Mouse (Mus musculus) MEL (cell line): ENCODE data around the gene Cntnap2. TPM values are rescaled to one million over a fixed set of nuclear protein-coding genes. Genes with fewer than 3 reads are reported as not detected.
"Not testable (repeated sequence)": the region's sequence is repeated elsewhere in the genome, so short reads cannot be mapped to it uniquely, and the experiment has no call there.

Experiments
- DNase-seq: peaks from one replicate; pipeline ENCODE4 v3.0.0; 2011; ENCODE audit warnings: low read depth, low spot score
- H3K27ac ChIP-seq: 2 replicates; pipeline ENCODE4 v1.5.1; 2012; ENCODE audit warnings: low read depth, mild to moderate bottlenecking, control low read depth, low read length, moderate library complexity; ENCODE audit not compliant: control insufficient read depth
- H3K27me3 ChIP-seq, 2 experiments: fragments of 150-350 bp in 1 of 2; sonication (generic) in 1 of 2; 2 replicates each; pipeline ENCODE4 v1.6.1; 2012; ENCODE audit warnings: low read length in 2 of 2, mild to moderate bottlenecking in 2 of 2, improper control_type of control experiment in 1 of 2, moderate library complexity in 1 of 2; ENCODE audit not compliant: insufficient read depth in 2 of 2, control insufficient read depth in 1 of 2
- H3K36me3 ChIP-seq, 2 experiments: 2 replicates each; pipeline ENCODE4 v1.6.1; 2012 to 2014; ENCODE audit warnings: low read length in 2 of 2, improper control_type of control experiment in 1 of 2, inconsistent platforms in 1 of 2, mild to moderate bottlenecking in 1 of 2; ENCODE audit not compliant: insufficient read depth in 2 of 2, control insufficient read depth in 1 of 2
- H3K4me1 ChIP-seq, 2 experiments: fragments of 150-350 bp in 1 of 2; sonication (generic) in 1 of 2; 2 replicates each; pipeline ENCODE4 v1.6.1; 2012; ENCODE audit warnings: low read length in 2 of 2, improper control_type of control experiment in 1 of 2, mild to moderate bottlenecking in 1 of 2; ENCODE audit not compliant: insufficient read depth in 2 of 2, control insufficient read depth in 1 of 2
- H3K4me3 ChIP-seq, 2 experiments: fragments of 150-350 bp in 1 of 2; sonication (generic) in 1 of 2; 2 replicates each; pipeline ENCODE4 v1.5.1; 2012; ENCODE audit warnings: low read depth in 2 of 2, low read length in 2 of 2, mild to moderate bottlenecking in 2 of 2, moderate library complexity in 2 of 2, control low read depth in 1 of 2, improper control_type of control experiment in 1 of 2; ENCODE audit not compliant: control insufficient read depth in 1 of 2, insufficient read depth in 1 of 2
- H3K79me2 ChIP-seq: 2 replicates; pipeline ENCODE4 v1.6.1; 2012; ENCODE audit warnings: mild to moderate bottlenecking, low read length, moderate library complexity; ENCODE audit not compliant: control insufficient read depth, poor library complexity, insufficient read depth
- H3K9ac ChIP-seq: 2 replicates; pipeline ENCODE4 v1.6.1; 2012; ENCODE audit warnings: low read depth, mild to moderate bottlenecking, control low read depth, low read length, moderate library complexity; ENCODE audit not compliant: control insufficient read depth, poor library complexity, severe bottlenecking
- H3K9me3 ChIP-seq: fragments of 150-350 bp; sonication (generic); replicated peaks from 2 replicates; pipeline ENCODE4 v1.6.1; 2012; ENCODE audit warnings: mild to moderate bottlenecking, low read length, improper control_type of control experiment, moderate library complexity; ENCODE audit not compliant: insufficient read depth
- CHD1 ChIP-seq: IDR thresholded peaks from 2 replicates; pipeline ENCODE4 v1.6.1; 2012; ENCODE audit warnings: low read depth, mild to moderate bottlenecking, inconsistent platforms, low read length, improper control_type of control experiment
- CTCF ChIP-seq, 3 experiments: IDR thresholded peaks in 2 of 3; conservative IDR thresholded peaks in 1 of 3; 2 replicates each; pipeline ENCODE4 v1.5.1; 2011 to 2012; ENCODE audit warnings: low read length in 3 of 3, low read depth in 2 of 3, mild to moderate bottlenecking in 2 of 3, improper control_type of control experiment in 1 of 3, inconsistent platforms in 1 of 3, mixed read lengths in 1 of 3, moderate library complexity in 1 of 3; ENCODE audit not compliant: control insufficient read depth in 1 of 3, insufficient read depth in 1 of 3, poor library complexity in 1 of 3, severe bottlenecking in 1 of 3
- ELF1 ChIP-seq: IDR thresholded peaks from 2 replicates; pipeline ENCODE4 v1.6.1; 2014; ENCODE audit warnings: low read depth, mild to moderate bottlenecking, inconsistent platforms, low read length, improper control_type of control experiment, moderate library complexity
- EP300 ChIP-seq, 2 experiments: IDR thresholded peaks; 2 replicates each; pipeline ENCODE4 v1.6.1; 2011; ENCODE audit warnings: improper control_type of control experiment in 2 of 2, low read length in 2 of 2, low read depth in 1 of 2, mild to moderate bottlenecking in 1 of 2
- MEF2A ChIP-seq: IDR thresholded peaks from 2 replicates; pipeline ENCODE4 v1.6.1; 2014; ENCODE audit warnings: low read depth, mild to moderate bottlenecking, inconsistent platforms, low read length, improper control_type of control experiment; ENCODE audit not compliant: poor library complexity, insufficient replicate concordance, severe bottlenecking; ENCODE audit errors: extremely low read depth
- MYB ChIP-seq: IDR thresholded peaks from 2 replicates; pipeline ENCODE4 v1.6.1; 2011; ENCODE audit warnings: mild to moderate bottlenecking, low read depth, low read length, improper control_type of control experiment
- MYC ChIP-seq: IDR thresholded peaks from 2 replicates; pipeline ENCODE4 v1.6.1; 2011; ENCODE audit warnings: low read depth, mild to moderate bottlenecking, low read length, improper control_type of control experiment, moderate library complexity
- NRF1 ChIP-seq: IDR thresholded peaks from 2 replicates; pipeline ENCODE4 v1.6.1; 2014; ENCODE audit warnings: low read depth, mild to moderate bottlenecking, inconsistent platforms, low read length, improper control_type of control experiment, moderate library complexity; ENCODE audit not compliant: poor library complexity, insufficient read depth, severe bottlenecking
- POLR2AphosphoS2 ChIP-seq: IDR thresholded peaks from 2 replicates; pipeline ENCODE4 v1.6.1; 2011; ENCODE audit warnings: low read length, improper control_type of control experiment
- RAD21 ChIP-seq: IDR thresholded peaks from 2 replicates; pipeline ENCODE4 v1.6.1; 2011; ENCODE audit warnings: mild to moderate bottlenecking, low read depth, low read length, improper control_type of control experiment
- SMC3 ChIP-seq: IDR thresholded peaks from 2 replicates; pipeline ENCODE4 v1.6.1; 2011; ENCODE audit warnings: low read depth, low read length, improper control_type of control experiment
- USF1 ChIP-seq: IDR thresholded peaks from 2 replicates; pipeline ENCODE4 v1.6.1; 2014; ENCODE audit warnings: low read depth, mild to moderate bottlenecking, inconsistent platforms, low read length, improper control_type of control experiment, moderate library complexity
- ZC3H11A ChIP-seq: IDR thresholded peaks from 2 replicates; pipeline ENCODE4 v1.6.1; 2012; ENCODE audit warnings: low read depth, mild to moderate bottlenecking, inconsistent platforms, low read length, improper control_type of control experiment
- polyA plus RNA-seq, 2 experiments: library from polyadenylated mRNA; stranded (reverse) in 1 of 2; unstranded in 1 of 2; fragments of >175 nt in 1 of 2; fragments of >200 nt in 1 of 2; gene quantifications; 2 replicates each; pipeline versions ENCODE4 v1.2.1 to v1.2.4; 2012; ENCODE audit warnings: low replicate concordance in 2 of 2, low read depth in 1 of 2; ENCODE audit not compliant: insufficient read length in 2 of 2, insufficient read depth in 1 of 2, missing spikeins in 1 of 2
- total RNA-seq: library from RNA; depleted of rRNA; stranded (reverse); fragments of 300-350 nt; gene quantifications from 2 replicates; pipeline ENCODE4 v1.2.3, GENCODE M21; 2012

Gene Cntnap2
- total and polyA plus RNA-seq, 3 experiments = 0.01 TPM; not detected in 2

GRCm38 (mm10) chr6:47284794-47285193 is 2225.6 kb downstream of the Cntnap2 start:
- H3K27me3 ChIP-seq = peaks cover 3% of the 10 kb centered on the region in 2 experiments; a peak in 2 of 4 replicates
- no peak overlapping the region for H3K4me3 ChIP-seq
- DNase-seq = peak; percentile 23
- H3K9ac ChIP-seq = no peak overlapping the region
- H3K27ac ChIP-seq = no peak overlapping the region
- no peaks in the 10 kb centered on the region for H3K36me3 ChIP-seq
- H3K4me1 ChIP-seq = no peaks in the 10 kb centered on the region; a peak in 1 of 4 replicates
- TF ChIP-seq EP300 (IDR thresholded peaks at IDR 0.05; ENCODE audit: low read depth in 1 of 2, low read length in 2 of 2) = no peak
- peak; percentile 51; the same call in 1 of the 2 replicates for TF ChIP-seq MYC
- TF ChIP-seq POLR2AphosphoS2 = no peak
- TF ChIP-seq SMC3 = peak; percentile 55
- peak; percentile 59 for TF ChIP-seq RAD21
- no peak for TF ChIP-seq ELF1
- 0 out of 2 replicates have a peak, but pooled peaks have one; percentile 15 for TF ChIP-seq ZC3H11A
- no peak for TF ChIP-seq NRF1
- TF ChIP-seq CTCF (IDR thresholded peaks at IDR 0.05 in 2 of 3, conservative IDR thresholded peaks at IDR 0.05 in 1 of 3; ENCODE audit: control insufficient read depth in 1 of 3, insufficient read depth in 1 of 3, low read depth in 2 of 3, low read length in 3 of 3, poor library complexity in 1 of 3, severe bottlenecking in 1 of 3) = peak; percentile 7 to 73 (median 22); a peak in 4 of 6 replicates
- no peaks in the 10 kb centered on the region for H3K79me2 ChIP-seq
- no peaks in the 10 kb centered on the region for H3K9me3 ChIP-seq

- Histone ChIP-seq H3K36me3 (no peaks in the 10 kb centered on the region), H3K27ac (no peak overlapping the region), H3K27me3 (peaks cover 3% of the 10 kb centered on the region in 2 experiments; a peak in 2 of 4 replicates), H3K79me2 (no peaks in the 10 kb centered on the region), H3K9ac (no peak overlapping the region), H3K4me1 (no peaks in the 10 kb centered on the region; a peak in 1 of 4 replicates), H3K9me3 (no peaks in the 10 kb centered on the region), H3K4me3 (no peak overlapping the region)
- TF ChIP-seq MYB = no peak
- no peak for TF ChIP-seq MEF2A
- TF ChIP-seq CHD1 = no peak
- TF ChIP-seq NRF1 = no peak
- TF ChIP-seq USF1 = peak; percentile 80
- no peak for DNase-seq
Observed at GRCm38 (mm10) chr6:47285742-47286141, 2226.6 kb downstream of the Cntnap2 start.

- H3K4me1 ChIP-seq, H3K4me3 ChIP-seq, DNase-seq, H3K79me2 ChIP-seq, H3K27ac ChIP-seq, H3K9ac ChIP-seq, H3K36me3 ChIP-seq, H3K27me3 ChIP-seq, H3K9me3 ChIP-seq: not testable (repeated sequence)
Observed at GRCm38 (mm10) chr6:47286247-47286967, 2227.2 kb downstream of the Cntnap2 start.
